Mouse (Mus musculus) heart, postnatal 10 days (tissue): Measurements from ENCODE around the gene Itch. TPM values are rescaled to one million over a fixed set of nuclear protein-coding genes. Genes with fewer than 3 reads are reported as not detected.

Source experiments
- total RNA-seq, 2 experiments: library from RNA; stranded (reverse); gene quantifications; 2 replicates each; pipeline ENCODE4 v1.2.3; 2021

Itch gene
- total RNA-seq, 2 experiments from 2014 or later, result 35.4 to 39.4 TPM

Other genes starting within 250 kb of the Itch start
- 10 to 100 TPM; 69.8 to 70.5 TPM for gene Eif2s2, start 240.6 kb upstream of the Itch start, total RNA-seq
- under 1 TPM; 0.07 to 0.10 TPM for gene Gm14226, start 115.2 kb upstream of the Itch start, total RNA-seq
- 10 to 100 TPM; 12.3 to 13.2 TPM for gene Ahcy, start 59.0 kb upstream of the Itch start, total RNA-seq
- gene Dynlrb1, start 103.0 kb downstream of the Itch start, total RNA-seq, result 100 to 1,000 TPM; 201 to 224 TPM
- gene Map1lc3a, start 142.8 kb downstream of the Itch start, total RNA-seq, result 100 to 1,000 TPM; 594 to 650 TPM
- 10 to 100 TPM; 36.1 to 38.3 TPM for gene Pigu, start 223.9 kb downstream of the Itch start, total RNA-seq
- 100 to 1,000 TPM; 574 to 575 TPM for gene Trp53inp2, start 247.6 kb downstream of the Itch start, total RNA-seq